Comparison of ENCODE assay signal across 11 mouse cellular contexts in the genomic region with DNA sequence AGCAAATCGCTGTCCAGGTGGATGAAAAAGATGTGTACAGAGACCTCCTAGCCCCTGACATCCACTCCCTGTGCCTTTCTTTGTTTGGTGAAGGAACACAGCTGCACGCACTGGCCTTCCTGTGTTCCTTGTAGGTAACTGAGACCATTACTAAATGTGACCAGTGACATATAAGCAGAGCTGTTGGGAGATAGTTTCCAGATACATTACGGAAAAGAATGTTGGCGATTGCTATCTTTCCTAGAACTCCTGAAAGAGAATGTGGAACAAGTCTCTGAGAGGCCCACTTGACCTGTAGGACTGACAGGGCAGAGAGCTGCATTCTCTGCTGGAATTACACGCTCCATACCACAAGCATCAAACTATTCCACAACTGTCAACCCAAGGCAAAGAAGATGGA.
"Had no signal": no experiment of that assay in that cellular context is flagged by ENCODE, and none has a peak within 500 bp of the region (broad histone marks: within the 10 kb centered on the region; RNA-seq: fewer than 3 reads in every experiment).

No protein-coding gene starts in this region.

- H3K9ac ChIP-seq: limb, embryonic 13.5 days; liver, embryonic 14.5 days; neural tube, embryonic 15.5 days had no signal

- H3K4me1 ChIP-seq: limb, embryonic 13.5 days; neural tube, embryonic 15.5 days had no signal

- H3K4me2 ChIP-seq: limb, embryonic 13.5 days; neural tube, embryonic 15.5 days had no signal

- H3K9me3 ChIP-seq: limb, embryonic 13.5 days; neural tube, embryonic 15.5 days had no signal

- H3K36me3 ChIP-seq: limb, embryonic 13.5 days; neural tube, embryonic 15.5 days had no signal

- DNase-seq: kidney, postnatal 36 days; layer of hippocampus, adult 9-11 months; layer of hippocampus, postnatal 36 days; lung, adult 18-20 months; midbrain, embryonic 14.5 days; thymus, postnatal 4 days had no signal

- H3K27me3 ChIP-seq: limb, embryonic 13.5 days; neural tube, embryonic 15.5 days had no signal

- H3K27ac ChIP-seq: limb, embryonic 13.5 days; liver, embryonic 14.5 days; neural tube, embryonic 15.5 days; stomach, postnatal 0 days had no signal

- H3K4me3 ChIP-seq: limb, embryonic 13.5 days; myocyte; neural tube, embryonic 15.5 days had no signal
